Mouse (Mus musculus) liver, embryonic 12.5 days (tissue): ENCODE data around the gene Ints14. TPM values are rescaled to one million over a fixed set of nuclear protein-coding genes. Genes with fewer than 3 reads are reported as not detected.

ENCODE experiments used
- ATAC-seq: fragments of 200-750 bp; cut with Nextera tagmentation; 2 replicates; pipeline ENCODE4 v1.8.0; 2017; ENCODE audit warnings: moderate number of reproducible peaks, mild to moderate bottlenecking, moderate library complexity
- H3K27ac ChIP-seq: fragments of 300-500 bp; sonication (generic); 2 replicates; pipeline ENCODE4 v1.5.1; 2016; ENCODE audit warnings: mild to moderate bottlenecking
- H3K27me3 ChIP-seq: fragments of 300-500 bp; sonication (generic); replicated peaks from 2 replicates; pipeline ENCODE4 v1.6.1; 2016; ENCODE audit warnings: mild to moderate bottlenecking, moderate library complexity
- H3K36me3 ChIP-seq: fragments of 300-500 bp; sonication (generic); 2 replicates; pipeline ENCODE4 v1.6.1; 2016; ENCODE audit warnings: mild to moderate bottlenecking, moderate library complexity
- H3K4me1 ChIP-seq: fragments of 300-500 bp; sonication (generic); 2 replicates; pipeline ENCODE4 v1.6.1; 2016
- H3K4me2 ChIP-seq: fragments of 300-500 bp; sonication (generic); 2 replicates; pipeline ENCODE4 v1.6.1; 2016; ENCODE audit warnings: mild to moderate bottlenecking, moderate library complexity
- H3K4me3 ChIP-seq: fragments of 300-500 bp; sonication (generic); 2 replicates; pipeline ENCODE4 v1.5.1; 2016; ENCODE audit warnings: mild to moderate bottlenecking, moderate library complexity
- H3K9ac ChIP-seq: fragments of 300-500 bp; sonication (generic); 2 replicates; pipeline ENCODE4 v1.6.1; 2016; ENCODE audit warnings: mild to moderate bottlenecking, moderate library complexity
- H3K9me3 ChIP-seq: fragments of 300-500 bp; sonication (generic); replicated peaks from 2 replicates; pipeline ENCODE4 v1.6.1; 2016; ENCODE audit warnings: mild to moderate bottlenecking, moderate library complexity
- WGBS: fragments of 180-500 bp; shearing (Covaris S2); methylation state at CpG from one replicate; pipeline ENCODE4 v1.1.7; 2016; ENCODE audit not compliant: insufficient replicate concordance; 5-methylcytosine and 5-hydroxymethylcytosine counted together
- polyA plus RNA-seq: library from polyadenylated mRNA; unstranded; fragments of >200 nt; fragmentation: Nextera tagmentation; extraction: Ambion mirVana; gene quantifications from 2 replicates; pipeline ENCODE4 v1.2.1, GENCODE M21; 2016

The Ints14 gene
- polyA plus RNA-seq, result 38.9 and 42.5 TPM in 2 replicates

GRCm38 (mm10) chr9:64960117-64960977 is at the start of gene Ints14:
TSS of gene Ints14 (plus strand) at chr9:64960905.
- peaks cover 32% of the 10 kb centered on the region for H3K36me3 ChIP-seq
- H3K9ac ChIP-seq, result peak within 1 kb of the TSS; percentile 86
- peaks cover 38% of the 10 kb centered on the region for H3K4me1 ChIP-seq
- 10% methylated on average over 29 of the region's 29 CpGs for WGBS
- peak within 1 kb of the TSS; percentile 79 for H3K4me3 ChIP-seq
- ATAC-seq, result peak; percentile 94
- peak within 1 kb of the TSS; percentile 75 for H3K4me2 ChIP-seq
- H3K27ac ChIP-seq, result peak within 1 kb of the TSS; percentile 91
- no peaks in the 10 kb centered on the region for H3K9me3 ChIP-seq
- H3K27me3 ChIP-seq, result no peaks in the 10 kb centered on the region

DNA sequence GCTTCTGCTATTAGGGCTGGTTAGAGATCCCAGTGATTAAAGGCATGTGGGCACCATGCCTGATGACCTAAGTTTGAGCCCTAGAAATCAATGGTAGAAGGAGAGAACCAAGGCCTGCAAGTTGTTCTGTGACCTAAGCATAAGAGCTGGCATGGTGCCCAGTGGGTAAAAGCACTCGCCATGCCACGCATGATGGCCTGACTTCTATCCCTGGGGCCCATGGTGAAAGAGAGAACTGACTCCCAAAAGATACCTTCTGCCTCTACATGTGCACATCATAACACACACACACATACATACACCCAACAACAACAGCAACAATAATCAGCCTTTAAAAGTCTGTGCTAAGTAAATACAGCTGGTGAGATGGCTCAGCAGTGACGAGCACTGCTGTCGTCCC is 47.3 kb upstream of the Ints14 start:
- 86% methylated on average over 4 of the region's 4 CpGs for WGBS
- Histone ChIP-seq H3K4me2 (no peak overlapping the region), H3K36me3 (peaks cover 87% of the 10 kb centered on the region), H3K27me3 (no peaks in the 10 kb centered on the region), H3K4me3 (no peak overlapping the region), H3K4me1 (peaks cover 8% of the 10 kb centered on the region), H3K9ac (no peak overlapping the region), H3K27ac (no peak overlapping the region), H3K9me3 (no peaks in the 10 kb centered on the region)
- no peak for ATAC-seq

GRCm38 (mm10) chr9:64913973-64914372 is 46.7 kb upstream of the Ints14 start:
- Histone ChIP-seq H3K27me3 (no peaks in the 10 kb centered on the region), H3K36me3 (peaks cover 88% of the 10 kb centered on the region), H3K4me1 (peaks cover 8% of the 10 kb centered on the region), H3K4me2 (no peak overlapping the region), H3K9me3 (no peaks in the 10 kb centered on the region), H3K9ac (no peak overlapping the region), H3K27ac (no peak overlapping the region), H3K4me3 (no peak overlapping the region)
- WGBS, result 89% methylated on average over 2 of the region's 2 CpGs
- no peak for ATAC-seq

DNA sequence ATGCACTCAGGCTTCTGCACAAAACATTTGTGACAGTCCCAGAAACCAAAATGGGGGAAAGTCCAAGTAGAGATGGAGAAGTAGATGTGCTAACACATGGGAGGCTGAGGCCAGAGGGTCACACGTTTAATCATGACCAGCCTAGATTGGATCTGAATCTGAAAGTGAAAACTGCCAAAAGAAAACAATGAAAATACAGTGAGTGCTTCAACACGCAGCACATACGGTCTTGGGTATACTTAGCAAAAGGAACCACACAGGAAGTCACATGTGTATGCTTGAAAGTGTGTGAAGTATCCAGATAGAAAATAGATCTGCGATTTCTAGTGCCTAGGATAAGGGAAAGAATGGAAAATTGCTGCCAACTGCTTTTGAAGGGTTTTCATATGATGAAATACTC is 46.1 kb upstream of the Ints14 start:
- H3K27me3 ChIP-seq, result no peaks in the 10 kb centered on the region
- no peaks in the 10 kb centered on the region for H3K9me3 ChIP-seq
- H3K27ac ChIP-seq, result no peak overlapping the region
- H3K4me3 ChIP-seq, result no peak overlapping the region
- H3K4me1 ChIP-seq, result peaks cover 8% of the 10 kb centered on the region
- no peak overlapping the region for H3K4me2 ChIP-seq
- H3K36me3 ChIP-seq, result peaks cover 84% of the 10 kb centered on the region
- no peak for ATAC-seq
- 72% methylated on average over 4 of the region's 4 CpGs for WGBS
- H3K9ac ChIP-seq, result no peak overlapping the region

DNA sequence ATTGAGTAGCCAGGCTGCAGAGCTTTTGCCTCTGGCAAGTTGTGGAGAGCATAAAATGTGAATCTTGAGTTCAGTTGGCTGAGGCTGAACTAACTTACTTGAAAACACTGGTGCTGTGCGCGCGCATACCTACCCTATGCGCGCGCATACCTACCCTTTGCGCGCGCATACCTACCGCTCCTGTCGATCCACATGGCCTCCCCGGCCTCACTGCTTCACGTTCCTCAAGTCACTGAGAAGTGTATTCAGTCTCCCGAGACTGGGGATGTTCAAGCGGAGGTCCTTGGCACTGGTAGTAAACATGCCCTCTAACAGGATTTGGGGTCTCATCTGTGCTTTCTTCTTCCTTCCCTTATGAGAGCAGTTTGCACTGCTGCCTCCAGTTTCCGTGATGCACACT is 42.1 kb upstream of the Ints14 start:
- WGBS, result 36% methylated on average over 16 of the region's 16 CpGs
- peaks cover 14% of the 10 kb centered on the region for H3K4me1 ChIP-seq
- peaks cover 75% of the 10 kb centered on the region for H3K36me3 ChIP-seq
- peak overlapping the region; percentile 52 for H3K9ac ChIP-seq
- no peaks in the 10 kb centered on the region for H3K27me3 ChIP-seq
- peak; percentile 73 for ATAC-seq
- peak overlapping the region; percentile 61 for H3K4me2 ChIP-seq
- peak overlapping the region; percentile 45; the same call in 1 of the 2 replicates for H3K27ac ChIP-seq
- peak overlapping the region; percentile 46 for H3K4me3 ChIP-seq
- H3K9me3 ChIP-seq, result no peaks in the 10 kb centered on the region

DNA sequence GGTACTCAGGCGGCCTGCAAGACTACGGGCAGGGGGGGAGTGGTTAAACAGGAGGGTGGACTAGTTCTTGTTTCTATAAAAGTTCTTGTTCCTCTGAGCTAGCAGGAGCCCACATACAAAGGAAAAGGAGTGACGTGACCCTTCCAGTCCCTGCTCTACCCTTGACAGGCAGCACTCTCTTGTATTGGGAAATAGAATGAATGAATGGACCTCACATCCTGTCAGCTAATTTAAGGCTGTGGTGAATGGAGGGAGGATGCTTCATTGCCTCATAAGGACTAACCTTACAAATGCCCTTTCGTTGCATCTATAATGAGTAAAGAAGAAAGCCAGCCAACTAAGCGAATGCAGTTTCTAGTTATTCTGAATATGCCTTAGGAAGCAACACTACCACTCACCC is 34.9 kb upstream of the Ints14 start:
- no peak overlapping the region for H3K27ac ChIP-seq
- no peak overlapping the region for H3K4me2 ChIP-seq
- no peak for ATAC-seq
- H3K9ac ChIP-seq, result no peak overlapping the region
- WGBS, result 55% methylated on average over 5 of the region's 5 CpGs
- no peaks in the 10 kb centered on the region for H3K27me3 ChIP-seq
- H3K36me3 ChIP-seq, result peaks cover 27% of the 10 kb centered on the region
- no peaks in the 10 kb centered on the region for H3K9me3 ChIP-seq
- peaks cover 12% of the 10 kb centered on the region for H3K4me1 ChIP-seq
- H3K4me3 ChIP-seq, result no peak overlapping the region

DNA sequence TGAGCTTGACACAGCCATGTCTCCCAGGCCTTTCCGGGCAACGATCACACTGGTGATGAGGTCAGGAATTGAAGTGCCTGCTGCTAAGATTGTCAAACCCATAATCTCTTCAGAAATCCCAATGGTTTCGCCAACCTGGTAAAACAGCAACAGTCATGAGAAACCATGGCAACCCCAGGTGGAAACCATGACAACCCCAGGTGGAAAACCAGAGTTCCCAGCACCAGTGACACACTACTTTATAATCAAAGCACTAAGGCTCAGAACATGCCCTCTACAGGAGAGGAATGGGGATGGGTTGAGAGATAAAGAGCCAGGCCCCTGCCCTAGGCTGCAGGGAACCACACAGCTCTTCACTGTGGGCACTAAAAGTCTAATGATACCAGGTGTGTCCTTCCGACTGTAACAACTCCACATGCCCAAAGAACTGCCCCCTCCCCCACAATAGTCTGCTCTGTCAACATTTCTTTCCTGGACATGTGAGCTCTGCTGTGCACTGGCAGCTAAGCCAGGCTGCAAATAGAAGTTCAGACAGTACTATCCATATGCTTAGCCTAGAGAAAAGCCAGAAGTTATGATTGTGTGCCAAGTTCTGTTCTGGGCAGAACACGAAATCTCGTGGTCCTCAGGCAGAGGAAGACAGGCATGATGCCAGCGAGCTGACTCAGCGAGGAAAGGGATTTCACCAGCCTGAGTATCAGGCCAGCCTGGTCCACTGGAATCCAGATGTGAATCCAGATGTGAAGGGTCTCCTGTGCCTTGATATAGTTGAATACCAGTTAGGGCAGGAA is 34.3 kb upstream of the Ints14 start:
- WGBS, result 70% methylated on average over 8 of the region's 8 CpGs
- ATAC-seq, result peak; percentile 33
- no peaks in the 10 kb centered on the region for H3K27me3 ChIP-seq
- no peaks in the 10 kb centered on the region for H3K9me3 ChIP-seq
- H3K4me2 ChIP-seq, result no peak overlapping the region
- peaks cover 18% of the 10 kb centered on the region for H3K4me1 ChIP-seq
- no peak overlapping the region for H3K9ac ChIP-seq
- no peak overlapping the region for H3K4me3 ChIP-seq
- no peak overlapping the region for H3K27ac ChIP-seq
- H3K36me3 ChIP-seq, result peaks cover 21% of the 10 kb centered on the region

DNA sequence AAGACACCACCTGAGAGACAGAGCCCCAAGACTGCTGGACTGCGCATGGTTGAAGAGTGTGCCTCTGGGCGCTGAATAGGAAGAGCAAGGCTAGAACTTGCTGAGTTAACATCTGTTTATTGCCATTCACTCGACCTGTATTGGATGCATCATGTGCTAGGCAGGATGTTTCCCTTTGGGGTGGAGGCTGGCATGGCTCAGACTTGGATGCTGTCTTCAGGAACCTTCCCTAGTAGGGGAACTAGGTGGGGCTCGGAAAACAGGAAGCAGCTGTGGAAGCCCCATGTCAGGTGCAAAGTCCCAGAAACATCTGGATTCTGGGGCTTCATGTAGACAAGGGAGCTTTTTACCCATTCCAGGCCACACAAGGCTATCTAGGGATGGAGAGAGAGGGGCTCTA is 30.4 kb upstream of the Ints14 start:
- ATAC-seq, result no peak

DNA sequence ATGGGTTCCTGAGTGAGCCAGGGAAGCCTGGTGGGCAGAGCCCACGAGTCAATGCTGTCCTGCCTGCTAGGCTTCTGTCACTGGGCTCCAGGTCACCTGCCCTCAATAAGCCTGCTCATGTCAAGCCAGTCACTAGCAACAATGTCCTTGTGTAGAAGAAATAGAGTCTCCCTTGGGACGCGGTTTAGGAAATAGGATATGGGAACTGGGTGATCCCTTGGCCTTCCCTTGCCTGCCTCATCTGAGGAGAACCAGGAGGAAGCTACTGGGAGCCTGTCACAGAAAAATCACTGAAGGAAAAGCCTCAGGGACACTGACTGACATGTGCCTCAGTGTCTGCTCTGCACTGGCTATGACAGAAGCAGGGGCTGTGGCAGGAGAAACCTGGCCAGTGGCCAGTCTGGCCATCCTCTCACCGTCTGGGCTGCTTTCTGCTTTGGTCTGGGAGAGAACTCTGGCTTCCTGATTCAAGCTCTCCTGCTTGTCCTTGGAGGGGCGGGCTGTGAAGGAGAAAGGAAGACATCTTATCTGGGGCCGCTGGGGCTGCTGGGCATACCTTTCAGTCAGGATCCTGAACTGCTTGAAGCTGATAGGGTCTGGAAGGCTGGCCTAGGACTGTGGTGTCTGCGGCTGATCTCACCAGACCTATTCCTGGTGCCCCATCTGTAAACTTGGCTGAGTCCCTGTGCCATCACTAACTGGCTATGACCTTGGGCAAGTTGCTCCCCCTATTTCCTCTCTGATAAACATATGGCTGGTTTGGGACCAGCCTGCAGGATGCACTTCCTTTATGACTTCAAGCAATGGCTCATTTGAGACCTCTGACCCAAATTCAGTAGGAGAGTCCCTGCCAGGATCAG is 28.7 kb upstream of the Ints14 start:
- Histone ChIP-seq H3K36me3 (no peaks in the 10 kb centered on the region), H3K9ac (no peak overlapping the region; the same call in 1 of the 2 replicates), H3K9me3 (no peaks in the 10 kb centered on the region), H3K27me3 (no peaks in the 10 kb centered on the region), H3K4me1 (peaks cover 67% of the 10 kb centered on the region), H3K27ac (peak overlapping the region; percentile 64), H3K4me2 (peak overlapping the region; percentile 38), H3K4me3 (no peak overlapping the region)
- WGBS, result 33% methylated on average over 7 of the region's 7 CpGs
- peak; percentile 68 for ATAC-seq

More for the DNA sequence above, 30.4 kb upstream of the Ints14 start:
- Histone ChIP-seq H3K27me3 (no peaks in the 10 kb centered on the region), H3K9ac (no peak overlapping the region), H3K9me3 (no peaks in the 10 kb centered on the region), H3K4me2 (no peak overlapping the region), H3K4me1 (peaks cover 57% of the 10 kb centered on the region), H3K4me3 (no peak overlapping the region), H3K27ac (no peak overlapping the region), H3K36me3 (no peaks in the 10 kb centered on the region)
- 64% methylated on average over 4 of the region's 4 CpGs for WGBS

DNA sequence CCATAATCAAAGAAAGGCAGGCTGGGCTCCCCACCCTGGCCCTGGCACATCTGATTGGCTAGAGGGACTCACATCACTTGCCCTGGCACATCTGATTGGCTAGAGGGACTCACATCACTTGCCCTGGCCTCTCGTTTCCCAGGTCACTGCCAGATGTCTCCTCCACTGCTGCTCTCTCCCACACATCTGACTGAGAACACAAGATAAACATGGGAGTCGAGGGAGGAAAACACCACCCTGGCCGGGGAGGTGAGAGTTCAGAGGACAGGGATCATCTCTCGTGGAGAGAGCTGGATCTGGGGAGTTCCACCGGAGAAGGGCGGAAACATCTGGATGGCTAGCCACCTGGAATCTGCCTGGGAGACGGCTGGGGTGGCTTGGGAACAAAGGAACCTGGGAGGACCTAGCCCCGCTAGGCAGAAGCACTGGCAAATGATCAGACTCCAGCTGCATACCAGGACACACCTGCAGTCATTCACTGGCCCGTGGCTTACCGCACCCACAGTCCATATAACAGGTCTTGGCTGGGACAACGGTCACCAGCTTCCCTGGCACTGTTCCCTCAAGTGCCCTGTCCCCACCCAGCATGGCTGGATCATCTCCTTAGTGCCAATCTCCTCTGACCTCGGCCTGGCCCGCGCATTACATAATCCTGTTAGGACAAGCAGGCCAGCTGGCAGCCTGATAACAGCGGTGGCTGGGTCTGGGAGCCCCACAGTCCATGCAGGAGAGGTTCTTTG is 26.5 kb upstream of the Ints14 start:
- peak overlapping the region; percentile 44 for H3K4me2 ChIP-seq
- ATAC-seq, result peak; percentile 82
- H3K27me3 ChIP-seq, result no peaks in the 10 kb centered on the region
- peaks cover 84% of the 10 kb centered on the region for H3K4me1 ChIP-seq
- H3K9me3 ChIP-seq, result no peaks in the 10 kb centered on the region
- no peak overlapping the region for H3K4me3 ChIP-seq
- peak overlapping the region; percentile 78 for H3K27ac ChIP-seq
- WGBS, result 42% methylated on average over 15 of the region's 15 CpGs
- H3K36me3 ChIP-seq, result no peaks in the 10 kb centered on the region
- peak overlapping the region; percentile 3; the same call in 1 of the 2 replicates for H3K9ac ChIP-seq

DNA sequence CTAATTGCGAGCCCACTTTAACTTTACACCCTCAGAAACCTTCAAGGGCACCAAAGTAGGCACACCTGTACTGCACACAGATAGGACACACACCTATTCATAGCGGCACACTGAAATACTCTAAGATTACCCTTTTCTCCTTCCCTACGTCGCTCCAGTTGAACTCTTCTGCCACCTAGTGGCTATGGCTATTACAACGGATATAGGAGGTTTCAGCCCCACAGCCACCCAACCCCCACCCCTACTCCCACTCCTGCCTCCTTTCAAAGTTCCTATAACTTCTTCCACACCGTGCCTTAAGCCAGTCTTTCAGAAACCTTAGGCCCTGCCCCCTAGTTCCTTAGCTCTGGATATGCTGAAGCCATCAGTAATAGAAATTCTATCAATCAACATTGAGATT is 24.2 kb upstream of the Ints14 start:
- peaks cover 77% of the 10 kb centered on the region for H3K4me1 ChIP-seq
- no peaks in the 10 kb centered on the region for H3K9me3 ChIP-seq
- H3K4me2 ChIP-seq, result peak overlapping the region; percentile 44
- no peaks in the 10 kb centered on the region for H3K36me3 ChIP-seq
- WGBS, result 3% methylated on average over 6 of the region's 6 CpGs
- no peak overlapping the region for H3K4me3 ChIP-seq
- no peaks in the 10 kb centered on the region for H3K27me3 ChIP-seq
- ATAC-seq, result no peak
- no peak overlapping the region for H3K9ac ChIP-seq
- 0 out of 2 replicates have a peak overlapping the region, but pooled peaks have one; percentile 15 for H3K27ac ChIP-seq
